Mouse (Mus musculus): ENCODE measurements at regions not wholly inside any gene's neighbourhood (a gene's known extent, or its start where the extent isn't known, plus 50 kb on each side); places are given as distances from the start of the nearest gene placed in this dataset.

- Histone ChIP-seq H3K4me1 (ENCODE audit: control insufficient read depth, insufficient read depth, insufficient read length, low read length) (no peaks in the 10 kb centered on the region), H3K36me3 (ENCODE audit: control insufficient read depth, insufficient read depth, low read length) (no peaks in the 10 kb centered on the region), H3K27ac (ENCODE audit: insufficient read depth, low read depth, low read length) (no peak overlapping the region), H3K4me3 (ENCODE audit: low read depth, low read length) (no peak overlapping the region), H3K27me3 (ENCODE audit: control insufficient read depth, insufficient read depth, low read length) (no peaks in the 10 kb centered on the region)
- 40% methylated on average over 11 of the region's 11 CpGs for WGBS
- TF ChIP-seq POLR2A (IDR thresholded peaks at IDR 0.05; ENCODE audit: low read depth, low read length) (no peak), CTCF (IDR thresholded peaks at IDR 0.05; ENCODE audit: extremely low read depth, insufficient read length, insufficient replicate concordance, low read depth, low read length) (peak; percentile 7; the same call in 1 of the 2 replicates)
Measured at GRCm38 (mm10) chr12:10571643-10572377, 181.2 kb downstream of the Rdh14 start.

DNA sequence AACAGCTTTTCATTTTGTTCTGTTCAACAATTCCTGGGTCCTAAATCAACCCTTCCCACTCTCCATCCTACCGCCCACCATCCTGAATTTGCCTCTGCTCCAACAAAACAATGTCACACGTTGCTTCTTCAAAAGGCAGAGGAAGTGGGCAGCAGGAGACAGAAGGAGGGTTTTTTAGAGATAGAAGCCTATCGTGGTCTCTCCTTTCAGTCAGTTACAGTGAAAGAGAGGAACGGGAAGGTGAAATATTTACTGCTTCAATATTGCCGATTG is 181.7 kb downstream of the Rdh14 start:
- Histone ChIP-seq H3K4me3 (ENCODE audit: low read depth, low read length) (no peak overlapping the region), H3K4me1 (ENCODE audit: control insufficient read depth, insufficient read depth, insufficient read length, low read length) (no peaks in the 10 kb centered on the region), H3K36me3 (ENCODE audit: control insufficient read depth, insufficient read depth, low read length) (no peaks in the 10 kb centered on the region), H3K27me3 (ENCODE audit: control insufficient read depth, insufficient read depth, low read length) (no peaks in the 10 kb centered on the region), H3K27ac (ENCODE audit: insufficient read depth, low read depth, low read length) (no peak overlapping the region)
- TF ChIP-seq POLR2A (IDR thresholded peaks at IDR 0.05; ENCODE audit: low read depth, low read length): no peak
- no peak for TF ChIP-seq CTCF (IDR thresholded peaks at IDR 0.05; ENCODE audit: extremely low read depth, insufficient read length, insufficient replicate concordance, low read depth, low read length)
- WGBS: 63% methylated on average over 5 of the region's 5 CpGs

DNA sequence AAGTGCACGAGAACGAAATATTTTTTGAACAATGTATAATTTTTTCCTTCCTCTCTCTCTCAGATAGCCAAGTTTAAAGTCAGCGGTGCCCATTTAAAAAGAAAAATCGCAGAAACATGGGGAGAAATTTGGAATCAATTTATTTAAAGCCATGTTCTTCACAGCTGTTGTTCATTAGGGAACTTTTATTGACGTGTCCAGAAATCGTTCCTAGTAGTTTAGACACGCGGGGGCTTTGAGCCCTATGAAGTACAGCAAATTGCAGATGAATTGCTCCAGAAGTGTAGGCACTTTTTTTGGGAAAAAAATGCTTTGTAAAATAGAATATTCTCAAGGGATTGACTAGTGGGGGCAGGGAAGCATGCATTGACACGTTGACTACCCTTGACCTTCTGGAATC is 182.8 kb downstream of the Rdh14 start:
- TF ChIP-seq CTCF (IDR thresholded peaks at IDR 0.05; ENCODE audit: extremely low read depth, insufficient read length, insufficient replicate concordance, low read depth, low read length) (no peak), POLR2A (IDR thresholded peaks at IDR 0.05; ENCODE audit: low read depth, low read length) (no peak)
- no peaks in the 10 kb centered on the region for H3K4me1 ChIP-seq (ENCODE audit: control insufficient read depth, insufficient read depth, insufficient read length, low read length)
- no peaks in the 10 kb centered on the region for H3K27me3 ChIP-seq (ENCODE audit: control insufficient read depth, insufficient read depth, low read length)
- H3K36me3 ChIP-seq (ENCODE audit: control insufficient read depth, insufficient read depth, low read length): no peaks in the 10 kb centered on the region
- no peak overlapping the region for H3K27ac ChIP-seq (ENCODE audit: insufficient read depth, low read depth, low read length)
- WGBS: 80% methylated on average over 9 of the region's 9 CpGs
- H3K4me3 ChIP-seq (ENCODE audit: low read depth, low read length): no peak overlapping the region

GRCm38 (mm10) chr12:10582840-10583614 is 192.5 kb downstream of the Rdh14 start:
- WGBS: 49% methylated on average over 4 of the region's 4 CpGs
- no peak overlapping the region for H3K27ac ChIP-seq (ENCODE audit: insufficient read depth, low read depth, low read length)
- H3K4me3 ChIP-seq (ENCODE audit: low read depth, low read length): no peak overlapping the region
- no peaks in the 10 kb centered on the region for H3K27me3 ChIP-seq (ENCODE audit: control insufficient read depth, insufficient read depth, low read length)
- no peaks in the 10 kb centered on the region for H3K36me3 ChIP-seq (ENCODE audit: control insufficient read depth, insufficient read depth, low read length)
- no peaks in the 10 kb centered on the region for H3K4me1 ChIP-seq (ENCODE audit: control insufficient read depth, insufficient read depth, insufficient read length, low read length)
- TF ChIP-seq CTCF (IDR thresholded peaks at IDR 0.05; ENCODE audit: extremely low read depth, insufficient read length, insufficient replicate concordance, low read depth, low read length): no peak
- TF ChIP-seq POLR2A (IDR thresholded peaks at IDR 0.05; ENCODE audit: low read depth, low read length): no peak

- Histone ChIP-seq H3K27me3 (ENCODE audit: control insufficient read depth, insufficient read depth, low read length) (no peaks in the 10 kb centered on the region), H3K36me3 (ENCODE audit: control insufficient read depth, insufficient read depth, low read length) (no peaks in the 10 kb centered on the region), H3K27ac (ENCODE audit: insufficient read depth, low read depth, low read length) (no peak overlapping the region), H3K4me3 (ENCODE audit: low read depth, low read length) (no peak overlapping the region), H3K4me1 (ENCODE audit: control insufficient read depth, insufficient read depth, insufficient read length, low read length) (no peaks in the 10 kb centered on the region)
- 71% methylated on average over 7 of the region's 7 CpGs for WGBS
- TF ChIP-seq POLR2A (IDR thresholded peaks at IDR 0.05; ENCODE audit: low read depth, low read length) (no peak), CTCF (IDR thresholded peaks at IDR 0.05; ENCODE audit: extremely low read depth, insufficient read length, insufficient replicate concordance, low read depth, low read length) (no peak)
Measured at GRCm38 (mm10) chr12:10584026-10584425, 193.5 kb downstream of the Rdh14 start.

GRCm38 (mm10) chr12:10589537-10589936 is 199.0 kb downstream of the Rdh14 start:
- Histone ChIP-seq H3K4me1 (ENCODE audit: control insufficient read depth, insufficient read depth, insufficient read length, low read length) (no peaks in the 10 kb centered on the region), H3K36me3 (ENCODE audit: control insufficient read depth, insufficient read depth, low read length) (no peaks in the 10 kb centered on the region), H3K27ac (ENCODE audit: insufficient read depth, low read depth, low read length) (no peak overlapping the region), H3K27me3 (ENCODE audit: control insufficient read depth, insufficient read depth, low read length) (no peaks in the 10 kb centered on the region), H3K4me3 (ENCODE audit: low read depth, low read length) (no peak overlapping the region)
- TF ChIP-seq POLR2A (IDR thresholded peaks at IDR 0.05; ENCODE audit: low read depth, low read length) (no peak), CTCF (IDR thresholded peaks at IDR 0.05; ENCODE audit: extremely low read depth, insufficient read length, insufficient replicate concordance, low read depth, low read length) (no peak)
- 27% methylated on average over 8 of the region's 8 CpGs for WGBS

- no peak overlapping the region for H3K4me3 ChIP-seq (ENCODE audit: low read depth, low read length)
- H3K27ac ChIP-seq (ENCODE audit: insufficient read depth, low read depth, low read length): no peak overlapping the region
- WGBS: 12% methylated on average over 7 of the region's 7 CpGs
- no peaks in the 10 kb centered on the region for H3K36me3 ChIP-seq (ENCODE audit: control insufficient read depth, insufficient read depth, low read length)
- H3K4me1 ChIP-seq (ENCODE audit: control insufficient read depth, insufficient read depth, insufficient read length, low read length): no peaks in the 10 kb centered on the region
- TF ChIP-seq POLR2A (IDR thresholded peaks at IDR 0.05; ENCODE audit: low read depth, low read length) (no peak), CTCF (IDR thresholded peaks at IDR 0.05; ENCODE audit: extremely low read depth, insufficient read length, insufficient replicate concordance, low read depth, low read length) (no peak)
- H3K27me3 ChIP-seq (ENCODE audit: control insufficient read depth, insufficient read depth, low read length): no peaks in the 10 kb centered on the region
Measured at GRCm38 (mm10) chr12:10597976-10598746, 207.6 kb downstream of the Rdh14 start.

Measured in small intestine, adult 2 months (tissue).